Comparison of ENCODE assay signal across 14 mouse cellular contexts in genomic region chr3:53703126-53703505, GRCm38 (mm10). TPM values are rescaled to one million over a fixed set of nuclear protein-coding genes. Genes with fewer than 3 reads are reported as not detected.
DNase-seq lines count a peak whose midpoint lies in the region; ATAC-seq and TF ChIP-seq lines count a peak whose summit lies in the region.
"Had no signal": no experiment of that assay in that cellular context is flagged by ENCODE, and none has a peak within 500 bp of the region (broad histone marks: within the 10 kb centered on the region; RNA-seq: fewer than 3 reads in every experiment).

No protein-coding gene starts in this region.

- no peak for TF ChIP-seq EP300 in heart, postnatal 0 days (IDR thresholded peaks at IDR 0.05; ENCODE audit: low read depth)

- no peak overlapping the region for H3K27ac ChIP-seq in heart, postnatal 0 days (ENCODE audit: low read depth)
- H3K27ac ChIP-seq in kidney, postnatal 0 days, result no peak overlapping the region
- H3K27ac ChIP-seq: liver, embryonic 15.5 days had no signal

- no peaks in the 10 kb centered on the region for H3K9me3 ChIP-seq in heart, postnatal 0 days (replicated peaks; ENCODE audit: control insufficient read depth, low read length)
- no peaks in the 10 kb centered on the region for H3K9me3 ChIP-seq in kidney, postnatal 0 days (replicated peaks; ENCODE audit: low read length)
- H3K9me3 ChIP-seq: liver, embryonic 15.5 days had no signal

- no peak for DNase-seq in heart, postnatal 0 days (ENCODE audit: low spot score)
- DNase-seq in heart, postnatal 25 days (ENCODE audit: low spot score), result no peak
- DNase-seq in cerebellum, adult 11 months, result peak; percentile 64
- peak; percentile 20 for DNase-seq in embryo, embryonic 11 days
- no peak for DNase-seq in kidney, postnatal 0 days (ENCODE audit: low spot score)
- DNase-seq in adrenal gland, postnatal 36 days, result no peak
- DNase-seq in frontal cortex, adult 2 months (ENCODE audit: extremely low spot score in 1 of 2, low spot score in 1 of 2), result no peak
- no peak for DNase-seq in adrenal gland, postnatal 25 days
- DNase-seq: heart, adult 18-20 months; right cerebral cortex, postnatal 14 days; thymus, adult 2 months had no signal

- no peaks in the 10 kb centered on the region for H3K36me3 ChIP-seq in heart, postnatal 0 days (replicated peaks; ENCODE audit: control insufficient read depth, insufficient read depth, low read length)
- no peaks in the 10 kb centered on the region for H3K36me3 ChIP-seq in kidney, postnatal 0 days (ENCODE audit: insufficient read depth, low read length)
- H3K36me3 ChIP-seq: liver, embryonic 15.5 days had no signal

- ATAC-seq in heart, postnatal 0 days (ENCODE audit: insufficient read depth, low read depth), result peak; percentile 32; the same call in 1 of the 2 replicates
- peak; percentile 76 for ATAC-seq in kidney, postnatal 0 days (replicated peaks; ENCODE audit: low FRiP score, low read depth)

- intact Hi-C loops in heart, postnatal 25 days (cut with DNase I), result no loop called here

- no peaks in the 10 kb centered on the region for H3K27me3 ChIP-seq in heart, postnatal 0 days (ENCODE audit: control insufficient read depth, insufficient read depth, low read length)
- no peaks in the 10 kb centered on the region for H3K27me3 ChIP-seq in kidney, postnatal 0 days (ENCODE audit: insufficient read depth, low read length)
- H3K27me3 ChIP-seq: CH12.LX; liver, embryonic 15.5 days had no signal

- no peak for TF ChIP-seq CTCF in heart, postnatal 0 days (IDR thresholded peaks at IDR 0.05; ENCODE audit: low read depth)
- TF ChIP-seq CTCF in kidney, postnatal 0 days (IDR thresholded peaks at IDR 0.05; ENCODE audit: low read depth), result no peak

- 50% methylated on average over 8 of the region's 8 CpGs for WGBS in heart, postnatal 0 days
- WGBS in kidney, postnatal 0 days, result 40% methylated on average over 8 of the region's 8 CpGs

- no peak overlapping the region for H3K9ac ChIP-seq in heart, postnatal 0 days (replicated peaks; ENCODE audit: low read depth, low read length)
- H3K9ac ChIP-seq in kidney, postnatal 0 days (ENCODE audit: low read depth, low read length), result no peak overlapping the region
- H3K9ac ChIP-seq: liver, embryonic 15.5 days had no signal

- no peak overlapping the region for H3K4me2 ChIP-seq in heart, postnatal 0 days (ENCODE audit: low read depth, low read length)
- no peak overlapping the region for H3K4me2 ChIP-seq in kidney, postnatal 0 days (ENCODE audit: low read length)
- H3K4me2 ChIP-seq: liver, embryonic 15.5 days had no signal

- no peak overlapping the region for H3K4me3 ChIP-seq in heart, postnatal 0 days (ENCODE audit: low read depth, low read length)
- H3K4me3 ChIP-seq in kidney, postnatal 0 days (replicated peaks; ENCODE audit: low read depth, low read length), result no peak overlapping the region
- H3K4me3 ChIP-seq: liver, embryonic 15.5 days had no signal

- H3K4me1 ChIP-seq in heart, postnatal 0 days (ENCODE audit: control insufficient read depth, insufficient read depth), result peaks cover 23% of the 10 kb centered on the region
- H3K4me1 ChIP-seq in kidney, postnatal 0 days (replicated peaks; ENCODE audit: insufficient read depth, low read length), result no peaks in the 10 kb centered on the region; the same call in 1 of the 2 replicates
- H3K4me1 ChIP-seq: liver, embryonic 15.5 days had no signal

RNA-seq across cellular contexts. Expression of gene Frem2, which starts 46.0 kb away (rescaled TPM):
- total RNA-seq in heart, postnatal 0 days (2014; rRNA removed; ENCODE audit: low replicate concordance), result 16.4 and 16.5 TPM in 2 replicates
- polyA plus RNA-seq in heart, postnatal 0 days (2015; fragmentation: Nextera tagmentation; extraction: Ambion mirVana), result 1.4 and 1.7 TPM in 2 replicates
- 10 to 100 TPM in 1 of 2 experiments, 1 to 10 TPM in 1; 9.2 to 12.2 TPM for total RNA-seq in heart, postnatal 25 days (2021)
- polyA plus RNA-seq in kidney, postnatal 0 days (2015; fragmentation: Nextera tagmentation; extraction: Ambion mirVana), result 9.0 and 10.8 TPM in 2 replicates
- under 1 TPM; 0.23 to 0.26 TPM for total RNA-seq in adrenal gland, postnatal 36 days (2021)
- polyA plus RNA-seq in frontal cortex, adult 2 months (2012; rRNA removed), result 1.1 and 1.2 TPM in 2 replicates
- 0.15 and 0.57 TPM in 2 replicates for total RNA-seq in adrenal gland, postnatal 25 days (2021)
- total RNA-seq: common myeloid progenitor, adult 5-6 weeks had no signal

Comparison
In these comparisons a context has a peak if more than half of its experiments do, and no peak if none do; other contexts are left out.
1. DNase-seq: peak in cerebellum, adult 11 months (single experiment) and embryo, embryonic 11 days (single experiment); none in heart, postnatal 0 days (single experiment), heart, postnatal 25 days (single experiment), kidney, postnatal 0 days (single experiment), adrenal gland, postnatal 36 days (0 of 2), frontal cortex, adult 2 months (0 of 2) and adrenal gland, postnatal 25 days (single experiment).